Mouse (Mus musculus) left cerebral cortex, postnatal 14 days (tissue): ENCODE data around the gene Dglucy. TPM values are rescaled to one million over a fixed set of nuclear protein-coding genes. Genes with fewer than 3 reads are reported as not detected.

Source experiments
- total RNA-seq, 2 experiments: library from RNA; stranded (reverse); gene quantifications; 2 replicates each; pipeline ENCODE4 v1.2.3; 2021

Dglucy gene
- total RNA-seq, 2 experiments from 2014 or later, result 6.5 to 6.7 TPM

Other genes with a start within 250 kb of the Dglucy start
- gene Rps6ka5, start 52.1 kb upstream of the Dglucy start, total RNA-seq, result 10 to 100 TPM; 13.2 to 17.8 TPM
- gene Gpr68, start 129.1 kb downstream of the Dglucy start, total RNA-seq, result 1 to 10 TPM; 6.1 to 8.3 TPM
- gene Ccdc88c, start 250.0 kb downstream of the Dglucy start, total RNA-seq, result 10 to 100 TPM; 21.6 to 22.4 TPM